Mouse (Mus musculus) T-helper 2 cell (primary cell): ENCODE results near the gene Gas7.

Experiments used
- in situ Hi-C: fragments of 300-600 bp; cut with MboI, MseI; formaldehyde crosslinking; loops from one replicate; pipeline ENCODE4 v1.15.1; 2025; ENCODE audit warnings: high pct_unique_total_duplicates

The Gas7 gene

GRCm38 (mm10) chr11:67694703-67695376, 239.6 kb downstream of the Gas7 start, which contains the start of gene Rcvrn:
Gene Rcvrn, plus strand, starts transcription at chr11:67695326.
- in situ Hi-C loops: no loop called here

- in situ Hi-C loops: no loop called here
Observed at GRCm38 (mm10) chr11:67712976-67713375, 257.7 kb downstream of the Gas7 start.

- in situ Hi-C loops: no loop called here
Observed at GRCm38 (mm10) chr11:67715382-67715781, 260.1 kb downstream of the Gas7 start.

- in situ Hi-C loops: no loop called here
Observed at GRCm38 (mm10) chr11:67721485-67721884, 266.2 kb downstream of the Gas7 start.

- in situ Hi-C loops: no loop called here
Observed at GRCm38 (mm10) chr11:67722399-67723156, 267.3 kb downstream of the Gas7 start.

GRCm38 (mm10) chr11:67723231-67724013, 268.2 kb downstream of the Gas7 start:
- in situ Hi-C loops: no loop called here

- in situ Hi-C loops: no loop called here
Observed at GRCm38 (mm10) chr11:67727095-67727494, 271.9 kb downstream of the Gas7 start.

- in situ Hi-C loops: no loop called here
Observed at GRCm38 (mm10) chr11:67728726-67729125, 273.5 kb downstream of the Gas7 start.

- in situ Hi-C loops: no loop called here
Observed at GRCm38 (mm10) chr11:67731056-67731455, 275.8 kb downstream of the Gas7 start.

GRCm38 (mm10) chr11:67733726-67734125, 278.5 kb downstream of the Gas7 start:
- in situ Hi-C loops: no loop called here

GRCm38 (mm10) chr11:67734597-67734996, 279.4 kb downstream of the Gas7 start:
- in situ Hi-C loops: no loop called here

GRCm38 (mm10) chr11:67738345-67738744, 283.1 kb downstream of the Gas7 start:
- in situ Hi-C loops: no loop called here
